In the genomic region with DNA sequence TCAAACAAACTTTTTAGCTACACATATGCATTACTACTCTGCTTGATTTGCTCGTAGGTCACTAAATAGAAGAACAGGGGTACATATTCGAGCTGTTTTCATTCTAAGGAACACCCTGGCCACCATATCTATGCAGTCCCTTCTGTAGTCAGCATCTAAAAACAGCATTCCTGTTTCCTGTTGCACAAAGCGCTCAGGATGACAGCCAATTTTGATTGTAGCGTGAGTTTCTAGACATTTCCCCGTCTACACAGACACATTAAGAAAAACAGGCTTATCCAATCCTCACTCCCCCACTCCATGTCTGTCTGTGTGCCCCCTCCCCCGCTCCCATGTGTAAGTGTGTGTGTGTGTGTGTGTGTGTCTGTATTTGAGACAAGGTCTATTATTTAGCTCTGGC, we compare ENCODE assay signal across 8 mouse cellular contexts. TPM values are rescaled to one million over a fixed set of nuclear protein-coding genes. Genes with fewer than 3 reads are reported as not detected.
DNase-seq lines count a peak whose midpoint lies in the region; ATAC-seq and TF ChIP-seq lines count a peak whose summit lies in the region.

No protein-coding gene starts in this region.

- peak overlapping the region; percentile 65 for H3K27ac ChIP-seq in kidney, adult 2 months (ENCODE audit: insufficient read depth, low read depth, low read length)
- H3K27ac ChIP-seq in forebrain, embryonic 14.5 days (ENCODE audit: low read depth, low read length), result no peak overlapping the region
- H3K27ac ChIP-seq in intestine, postnatal 0 days (ENCODE audit: low read depth, low read length), result no peak overlapping the region
- no peak overlapping the region for H3K27ac ChIP-seq in midbrain, embryonic 14.5 days (replicated peaks; ENCODE audit: low read depth, low read length)

- H3K4me3 ChIP-seq in kidney, adult 2 months (ENCODE audit: insufficient read depth, low read depth, low read length), result peak overlapping the region; percentile 36; the same call in 1 of the 2 replicates
- 0 out of 2 replicates have a peak overlapping the region, but pooled peaks have one; percentile 74 for H3K4me3 ChIP-seq in forebrain, embryonic 14.5 days (ENCODE audit: low read depth, low read length)
- H3K4me3 ChIP-seq in intestine, postnatal 0 days (ENCODE audit: low read depth, low read length), result peak overlapping the region; percentile 92; the same call in 1 of the 2 replicates
- H3K4me3 ChIP-seq in midbrain, embryonic 14.5 days (replicated peaks; ENCODE audit: low read depth, low read length), result peak overlapping the region; percentile 75

- no peaks in the 10 kb centered on the region; the same call in 1 of the 2 replicates for H3K36me3 ChIP-seq in kidney, adult 2 months (ENCODE audit: control insufficient read depth, insufficient read depth, low read length)
- peaks cover 27% of the 10 kb centered on the region for H3K36me3 ChIP-seq in forebrain, embryonic 14.5 days (ENCODE audit: control insufficient read depth, insufficient read depth, low read length)
- no peaks in the 10 kb centered on the region for H3K36me3 ChIP-seq in intestine, postnatal 0 days (ENCODE audit: control insufficient read depth, insufficient read depth)
- H3K36me3 ChIP-seq in midbrain, embryonic 14.5 days (ENCODE audit: control insufficient read depth, insufficient read depth, low read length), result peaks cover 38% of the 10 kb centered on the region

- no peak for TF ChIP-seq CTCF in kidney, adult 2 months (conservative IDR thresholded peaks at IDR 0.05; ENCODE audit: insufficient read depth, insufficient read length, low read depth, low read length)
- no peak for TF ChIP-seq CTCF in intestine, postnatal 0 days (IDR thresholded peaks at IDR 0.05; ENCODE audit: low read depth)

- ATAC-seq in forebrain, embryonic 14.5 days, result no peak
- no peak for ATAC-seq in intestine, postnatal 0 days
- no peak for ATAC-seq in midbrain, embryonic 14.5 days (ENCODE audit: low FRiP score, low TSS enrichment)
- no peak for ATAC-seq in frontal cortex, adult (ENCODE audit: low TSS enrichment)

- no peaks in the 10 kb centered on the region for H3K27me3 ChIP-seq in kidney, adult 2 months (replicated peaks; ENCODE audit: control insufficient read depth, insufficient read depth, low read length)
- H3K27me3 ChIP-seq in forebrain, embryonic 14.5 days (replicated peaks; ENCODE audit: control insufficient read depth, insufficient read depth, low read length), result no peaks in the 10 kb centered on the region
- no peaks in the 10 kb centered on the region for H3K27me3 ChIP-seq in intestine, postnatal 0 days (replicated peaks; ENCODE audit: control insufficient read depth, insufficient read depth, low read length)
- H3K27me3 ChIP-seq in midbrain, embryonic 14.5 days (ENCODE audit: control insufficient read depth, insufficient read depth, low read length), result no peaks in the 10 kb centered on the region

- peaks cover 5% of the 10 kb centered on the region for H3K4me1 ChIP-seq in kidney, adult 2 months (ENCODE audit: control insufficient read depth, insufficient read depth, low read length)
- peaks cover 9% of the 10 kb centered on the region; the same call in 1 of the 2 replicates for H3K4me1 ChIP-seq in forebrain, embryonic 14.5 days (ENCODE audit: control insufficient read depth, insufficient read depth, low read length)
- H3K4me1 ChIP-seq in intestine, postnatal 0 days (replicated peaks; ENCODE audit: control insufficient read depth, insufficient read depth, low read length), result no peaks in the 10 kb centered on the region
- H3K4me1 ChIP-seq in midbrain, embryonic 14.5 days (ENCODE audit: control insufficient read depth, insufficient read depth, low read length), result peaks cover 9% of the 10 kb centered on the region

- TF ChIP-seq POLR2A in kidney, adult 2 months (IDR thresholded peaks at IDR 0.05; ENCODE audit: low read depth, low read length), result no peak

- no peak overlapping the region for H3K4me2 ChIP-seq in forebrain, embryonic 14.5 days (ENCODE audit: low read length)
- peak overlapping the region; percentile 90 for H3K4me2 ChIP-seq in intestine, postnatal 0 days (replicated peaks; ENCODE audit: low read depth)
- peak overlapping the region; percentile 70 for H3K4me2 ChIP-seq in midbrain, embryonic 14.5 days (ENCODE audit: low read length)

- 57% methylated on average over 6 of the region's 6 CpGs for WGBS in kidney, adult 2 months
- 82% methylated on average over 6 of the region's 6 CpGs for WGBS in forebrain, embryonic 14.5 days
- 75% methylated on average over 6 of the region's 6 CpGs for WGBS in intestine, postnatal 0 days
- 90% methylated on average over 6 of the region's 6 CpGs for WGBS in midbrain, embryonic 14.5 days

- 0 out of 2 replicates have a peak overlapping the region, but pooled peaks have one; percentile 82 for H3K9ac ChIP-seq in forebrain, embryonic 14.5 days (ENCODE audit: low read length)
- 0 out of 2 replicates have a peak overlapping the region, but pooled peaks have one; percentile 4 for H3K9ac ChIP-seq in intestine, postnatal 0 days (ENCODE audit: low read depth, low read length)
- no peak overlapping the region; the same call in 1 of the 2 replicates for H3K9ac ChIP-seq in midbrain, embryonic 14.5 days (replicated peaks; ENCODE audit: low read length)

- H3K9me3 ChIP-seq in forebrain, embryonic 14.5 days (replicated peaks; ENCODE audit: control insufficient read depth, low read length), result no peaks in the 10 kb centered on the region
- no peaks in the 10 kb centered on the region for H3K9me3 ChIP-seq in intestine, postnatal 0 days (ENCODE audit: control insufficient read depth)
- H3K9me3 ChIP-seq in midbrain, embryonic 14.5 days (ENCODE audit: control insufficient read depth, low read length), result no peaks in the 10 kb centered on the region

- DNase-seq in kidney, adult 2 months, result peak; percentile 50
- DNase-seq in kidney, adult 11 months, result no peak
- no peak for DNase-seq in forebrain, embryonic 14.5 days (ENCODE audit: low spot score)
- DNase-seq in midbrain, embryonic 14.5 days, result no peak
- no peak for DNase-seq in ovary, adult 18-20 months (ENCODE audit: low spot score)
- DNase-seq in urinary bladder, adult 2 months (ENCODE audit: low spot score), result no peak

RNA-seq across cellular contexts. Expression of a gene that starts 1.5 kb away (rescaled TPM):
- 3.7 and 4.6 TPM in 2 replicates for polyA plus RNA-seq in kidney, adult 2 months (2012; rRNA removed)
- 22.3 and 24.6 TPM in 2 replicates for polyA plus RNA-seq in forebrain, embryonic 14.5 days (2014; fragmentation: Nextera tagmentation; extraction: Ambion mirVana)
- polyA plus RNA-seq in intestine, postnatal 0 days (2015; fragmentation: Nextera tagmentation; extraction: Ambion mirVana), result 5.3 and 5.5 TPM in 2 replicates
- polyA plus RNA-seq in midbrain, embryonic 14.5 days (2014; fragmentation: Nextera tagmentation; extraction: Ambion mirVana), result 18.7 and 29.5 TPM in 2 replicates
- 11.9 and 13.1 TPM in 2 replicates for polyA plus RNA-seq in urinary bladder, adult 2 months (2012; rRNA removed)

RNA-seq across cellular contexts. Expression of a gene that starts 39.5 kb away (rescaled TPM):
- polyA plus RNA-seq in kidney, adult 2 months (2012; rRNA removed), result 0.04 and 0.13 TPM in 2 replicates
- polyA plus RNA-seq in forebrain, embryonic 14.5 days (2014; fragmentation: Nextera tagmentation; extraction: Ambion mirVana), result 0.10 TPM in 1 of 2 replicates, not detected in the other
- polyA plus RNA-seq in intestine, postnatal 0 days (2015; fragmentation: Nextera tagmentation; extraction: Ambion mirVana), result 0.25 and 0.33 TPM in 2 replicates
- 0.16 and 0.21 TPM in 2 replicates for polyA plus RNA-seq in midbrain, embryonic 14.5 days (2014; fragmentation: Nextera tagmentation; extraction: Ambion mirVana)
- 0.30 and 0.50 TPM in 2 replicates for polyA plus RNA-seq in urinary bladder, adult 2 months (2012; rRNA removed)

Comparison
In these comparisons a context has a peak if more than half of its experiments do, and no peak if none do; other contexts are left out.
1. H3K4me3 ChIP-seq: peak in every context shown above with its lines; median percentile 92 in intestine, postnatal 0 days; 75 in midbrain, embryonic 14.5 days; 74 in forebrain, embryonic 14.5 days; 36 in kidney, adult 2 months.